Mouse (Mus musculus) C2C12 (cell line): ENCODE data around the gene Arhgap31. TPM values are rescaled to one million over a fixed set of nuclear protein-coding genes. Genes with fewer than 3 reads are reported as not detected.

Experiments
- H3K27me3 ChIP-seq: one replicate; pipeline ENCODE4 v1.6.1; 2011; ENCODE audit not compliant: control insufficient read depth, insufficient read depth, insufficient read length
- H3K36me3 ChIP-seq: one replicate; pipeline ENCODE4 v1.6.1; 2011; ENCODE audit not compliant: control insufficient read depth, insufficient read depth
- H3K4me3 ChIP-seq: one replicate; pipeline ENCODE4 v1.5.1; 2011; ENCODE audit warnings: mild to moderate bottlenecking, control low read depth; ENCODE audit not compliant: poor library complexity, insufficient read depth, severe bottlenecking
- H3K79me2 ChIP-seq: one replicate; pipeline ENCODE4 v1.6.1; 2011; ENCODE audit not compliant: control insufficient read depth, insufficient read depth
- H3K79me3 ChIP-seq: one replicate; pipeline ENCODE4 v1.6.1; 2011; ENCODE audit warnings: low read depth, control low read depth
- H3ac ChIP-seq: one replicate; pipeline ENCODE3; 2011; ENCODE audit warnings: low read depth; ENCODE audit not compliant: control insufficient read depth, insufficient read length
- CEBPB ChIP-seq: IDR thresholded peaks from one replicate; pipeline ENCODE4 v1.6.1; 2011; ENCODE audit warnings: low read depth, mild to moderate bottlenecking, control low read depth, moderate library complexity
- CTCF ChIP-seq: IDR thresholded peaks from one replicate; pipeline ENCODE4 v1.5.1; 2011; ENCODE audit not compliant: control insufficient read depth, insufficient read depth, insufficient read length
- FOSL1 ChIP-seq: IDR thresholded peaks from one replicate; pipeline ENCODE4 v1.8.0; 2011; ENCODE audit warnings: mild to moderate bottlenecking, low read length; ENCODE audit not compliant: poor library complexity, insufficient read depth, severe bottlenecking
- MAX ChIP-seq: IDR thresholded peaks from one replicate; pipeline ENCODE4 v1.6.1; 2011; ENCODE audit warnings: mild to moderate bottlenecking, control low read depth
- MYOD1 ChIP-seq: IDR thresholded peaks from one replicate; pipeline ENCODE4 v1.6.1; 2011; ENCODE audit warnings: low read depth; ENCODE audit not compliant: control insufficient read depth, insufficient read length
- MYOG ChIP-seq: IDR thresholded peaks from one replicate; pipeline ENCODE4 v1.6.1; 2011; ENCODE audit not compliant: control insufficient read depth, insufficient read length; ENCODE audit errors: extremely low read depth
- USF1 ChIP-seq: IDR thresholded peaks from one replicate; pipeline ENCODE4 v1.6.1; 2011; ENCODE audit warnings: low read depth, mild to moderate bottlenecking, control low read depth, moderate library complexity
- polyA plus RNA-seq: library from polyadenylated mRNA; unstranded; fragments of >200 nt; fragmentation: generic; extraction: Trizol; gene quantifications from one replicate; pipeline ENCODE4 v1.2.1, GENCODE M21; 2012; ENCODE audit warnings: missing spikeins

The Arhgap31 gene
- polyA plus RNA-seq, 1 experiment, result 15.7 TPM

GRCm38 (mm10) chr16:38562968-38563327 lies 150.1 kb downstream of the Arhgap31 start:
- peak overlapping the region; percentile 84 for H3ac ChIP-seq
- peak overlapping the region; percentile 76 for H3K4me3 ChIP-seq
- peaks cover 13% of the 10 kb centered on the region for H3K36me3 ChIP-seq
- peaks cover 3% of the 10 kb centered on the region for H3K27me3 ChIP-seq
- TF ChIP-seq MYOG (no peak), USF1 (no peak), CEBPB (no peak), MAX (no peak), CTCF (no peak), MYOD1 (no peak), FOSL1 (no peak)
- H3K79me2 ChIP-seq, result peaks cover 55% of the 10 kb centered on the region
- H3K79me3 ChIP-seq, result peaks cover 39% of the 10 kb centered on the region

- Histone ChIP-seq H3K79me2 (peaks cover 49% of the 10 kb centered on the region), H3ac (peak overlapping the region; percentile 84), H3K79me3 (peaks cover 34% of the 10 kb centered on the region), H3K27me3 (peaks cover 3% of the 10 kb centered on the region), H3K36me3 (peaks cover 13% of the 10 kb centered on the region), H3K4me3 (peak overlapping the region; percentile 76)
- TF ChIP-seq MYOD1, result no peak
Observed at GRCm38 (mm10) chr16:38562131-38562967, 150.7 kb downstream of the Arhgap31 start.

- no peak for TF ChIP-seq CEBPB
- Histone ChIP-seq H3ac (no peak within 1 kb of the TSS), H3K27me3 (peaks cover 14% of the 10 kb centered on the region), H3K4me3 (no peak within 1 kb of the TSS), H3K79me2 (peaks cover 8% of the 10 kb centered on the region), H3K79me3 (peaks cover 6% of the 10 kb centered on the region), H3K36me3 (no peaks in the 10 kb centered on the region)
Observed at GRCm38 (mm10) chr16:38558221-38558748, 154.8 kb downstream of the Arhgap31 start, which contains the start of gene Tmem39a. Gene Tmem39a (plus strand): TSS chr16:38558698.

GRCm38 (mm10) chr16:38555988-38556387 lies 157.1 kb downstream of the Arhgap31 start:
- no peaks in the 10 kb centered on the region for H3K79me2 ChIP-seq
- no peak overlapping the region for H3ac ChIP-seq
- no peak for TF ChIP-seq USF1
- H3K79me3 ChIP-seq, result no peaks in the 10 kb centered on the region
- H3K4me3 ChIP-seq, result no peak overlapping the region
- peaks cover 14% of the 10 kb centered on the region for H3K27me3 ChIP-seq
- H3K36me3 ChIP-seq, result no peaks in the 10 kb centered on the region

- Histone ChIP-seq H3K36me3 (peaks cover 32% of the 10 kb centered on the region), H3ac (peak within 1 kb of the TSS; percentile 88), H3K4me3 (peak within 1 kb of the TSS; percentile 71), H3K79me2 (peaks cover 28% of the 10 kb centered on the region), H3K79me3 (no peaks in the 10 kb centered on the region), H3K27me3 (no peaks in the 10 kb centered on the region)
- TF ChIP-seq FOSL1 (no peak), MAX (peak; percentile 97), MYOG (no peak), USF1 (peak; percentile 83), CTCF (no peak), CEBPB (no peak)
Observed at GRCm38 (mm10) chr16:38549479-38550396, 163.3 kb downstream of the Arhgap31 start, which contains the start of gene Poglut1. Gene Poglut1 (minus strand): TSS chr16:38550258.

Other genes starting within 250 kb of the Arhgap31 start
- 29.5 TPM for gene Timmdc1, start 190.6 kb downstream of the Arhgap31 start, polyA plus RNA-seq
- 25.8 TPM for gene Poglut1, start 163.0 kb downstream of the Arhgap31 start, polyA plus RNA-seq
- gene Tmem39a, start 154.6 kb downstream of the Arhgap31 start, polyA plus RNA-seq, result 56.9 TPM
- 4.3 TPM for gene B4galt4, start 29.0 kb upstream of the Arhgap31 start, polyA plus RNA-seq
- 0.04 TPM for gene Upk1b, start 87.1 kb upstream of the Arhgap31 start, polyA plus RNA-seq
- gene 4930435E12Rik, start 115.5 kb upstream of the Arhgap31 start, polyA plus RNA-seq, result not detected
- 7.7 TPM for gene Igsf11, start 179.4 kb upstream of the Arhgap31 start, polyA plus RNA-seq